Mouse (Mus musculus): ENCODE results near the gene Vamp4.

- TF ChIP-seq CTCF (IDR thresholded peaks at IDR 0.05; ENCODE audit: borderline replicate concordance, extremely low read depth, insufficient read depth, insufficient read length) (no peak), POLR2A (IDR thresholded peaks at IDR 0.05; ENCODE audit: borderline replicate concordance, extremely low read depth, insufficient read depth, insufficient read length, poor library complexity, severe bottlenecking) (no peak)
These were observed 37.8 kb downstream of the Vamp4 start for GRCm38 (mm10) chr1:162608127-162608526.

Data from brain, embryonic 14.5 days (tissue).